Mouse (Mus musculus) urinary bladder, postnatal 14 days (tissue): Measurements from ENCODE around the gene Tbxa2r.

Source experiments
- DNase-seq: peaks from one replicate; pipeline ENCODE4 v3.0.0; 2021; ENCODE audit warnings: low spot score

The Tbxa2r gene

DNA sequence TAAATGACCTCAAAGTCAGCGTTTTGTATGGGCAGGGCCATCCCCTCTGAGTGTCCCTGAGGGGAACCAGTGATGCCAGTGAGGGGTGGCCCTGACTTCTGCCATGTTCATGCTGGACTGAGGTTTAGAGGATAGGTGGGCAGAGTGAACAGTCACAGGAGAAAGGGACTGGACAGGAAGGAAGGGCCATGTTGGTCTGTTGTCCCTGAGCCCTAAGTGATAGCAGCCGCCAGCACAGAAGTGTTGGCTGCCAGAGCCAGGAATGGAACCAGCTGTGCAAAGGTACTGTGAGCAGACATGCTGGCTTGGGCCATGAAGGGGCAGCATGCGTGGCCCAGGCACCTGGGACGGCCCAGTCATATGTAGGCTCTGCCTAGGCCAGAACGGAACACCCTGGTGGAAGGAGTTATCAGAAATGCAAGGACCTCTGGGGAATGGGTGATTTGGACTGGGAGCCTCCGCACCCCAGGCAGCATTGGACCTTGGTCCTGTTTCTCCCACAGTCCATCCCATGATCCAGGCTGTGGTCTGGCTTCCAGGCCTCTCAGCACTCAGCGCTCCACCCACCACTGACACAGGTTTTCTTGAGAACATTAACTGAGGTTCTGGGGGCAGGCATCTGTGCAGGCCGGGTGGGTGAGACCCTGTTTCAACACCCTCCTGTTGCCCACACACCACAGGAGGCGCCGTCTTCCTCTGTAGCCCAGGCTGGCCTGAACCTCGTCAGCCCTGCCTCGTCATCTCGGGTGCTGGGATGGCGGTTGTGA is 28.8 kb upstream of the Tbxa2r start:
- DNase-seq, result no peak

DNA sequence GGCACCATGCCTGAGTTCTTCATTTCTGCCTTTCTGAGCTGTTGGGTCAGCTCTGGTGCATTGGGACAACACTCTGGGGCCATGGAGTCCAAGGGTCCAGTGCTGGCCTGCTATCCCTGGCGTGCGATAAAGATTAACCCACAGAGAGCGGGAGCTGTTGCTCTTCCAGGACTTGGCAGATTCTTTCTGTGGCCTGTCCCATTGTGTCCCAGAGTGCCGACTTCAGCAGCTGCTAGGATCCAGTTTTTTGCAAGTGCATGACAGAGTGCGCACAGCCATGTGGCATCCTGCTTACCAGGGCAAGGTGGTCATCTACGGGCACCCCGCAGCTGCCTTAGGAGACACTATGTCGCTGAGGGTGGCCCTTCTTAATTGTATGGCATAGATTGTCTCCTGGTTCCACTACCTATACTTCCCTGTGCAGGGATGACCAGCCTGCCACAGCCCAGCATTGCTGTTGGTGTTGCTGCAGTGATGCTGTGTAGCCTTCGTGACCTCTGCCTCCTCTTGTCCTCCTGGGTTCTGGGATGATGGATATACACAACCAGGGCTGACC is 28.1 kb upstream of the Tbxa2r start:
- DNase-seq, result no peak

DNA sequence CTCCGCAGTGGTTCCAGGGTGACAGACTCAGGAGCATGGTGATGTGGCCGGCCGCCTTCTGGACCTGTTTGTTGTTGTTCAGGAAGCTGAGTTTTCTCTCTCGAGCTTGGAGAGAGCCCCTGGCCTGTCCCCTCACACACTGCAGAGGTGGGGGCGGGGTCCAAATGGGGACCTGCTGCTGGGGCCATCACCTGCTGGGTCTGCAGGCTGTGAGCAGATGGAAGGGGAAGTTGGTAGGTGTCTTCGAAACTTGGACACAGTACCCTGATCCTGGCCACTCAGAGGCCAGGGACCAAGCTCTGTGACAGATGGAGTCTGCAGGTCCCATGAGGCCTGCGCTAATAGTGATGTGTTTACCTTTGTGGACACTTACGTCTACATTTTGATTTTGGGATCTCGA is 27.2 kb upstream of the Tbxa2r start:
- DNase-seq, result no peak

DNA sequence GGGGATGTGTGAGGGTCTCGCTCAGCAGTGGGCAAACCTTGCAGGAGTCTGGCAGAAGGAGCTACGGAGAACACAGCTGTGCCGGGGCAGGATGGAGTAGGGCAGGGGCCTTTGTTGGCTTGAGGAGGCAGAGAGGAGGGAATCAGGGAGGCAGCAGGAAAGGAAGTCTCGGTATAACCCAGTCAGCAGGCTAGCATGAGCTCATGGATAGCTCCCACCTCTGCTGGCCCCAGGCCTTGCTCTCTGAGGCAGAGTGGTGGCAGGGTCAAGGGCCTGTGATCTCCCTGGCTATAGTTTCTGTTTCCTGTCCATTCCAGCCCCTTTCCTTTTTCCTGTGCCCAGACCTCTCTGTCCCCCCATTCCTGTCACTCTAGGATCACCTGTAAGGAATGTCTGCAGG is 26.2 kb upstream of the Tbxa2r start:
- no peak for DNase-seq

DNA sequence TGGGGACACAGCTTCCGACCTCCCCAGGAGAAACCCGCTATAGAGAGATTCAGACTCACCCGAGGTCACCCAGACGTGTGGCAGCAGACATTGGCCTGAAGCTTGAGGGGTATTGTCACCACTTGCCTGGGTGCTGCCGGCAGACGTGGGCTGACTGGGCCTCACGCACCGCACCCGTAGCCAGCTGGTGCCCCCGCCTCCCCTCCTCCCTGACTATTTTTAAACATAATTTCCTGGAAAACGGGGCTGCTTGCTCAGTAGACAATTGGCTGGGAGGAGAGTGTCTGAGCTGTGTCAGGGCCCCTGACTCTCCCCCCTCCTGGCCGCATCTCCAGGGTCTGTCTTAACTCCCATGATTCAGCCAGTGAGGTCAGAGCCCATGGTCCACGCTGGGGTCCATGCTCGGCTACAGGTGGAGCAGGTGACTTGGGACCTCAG is 25.7 kb upstream of the Tbxa2r start:
- DNase-seq, result no peak

DNA sequence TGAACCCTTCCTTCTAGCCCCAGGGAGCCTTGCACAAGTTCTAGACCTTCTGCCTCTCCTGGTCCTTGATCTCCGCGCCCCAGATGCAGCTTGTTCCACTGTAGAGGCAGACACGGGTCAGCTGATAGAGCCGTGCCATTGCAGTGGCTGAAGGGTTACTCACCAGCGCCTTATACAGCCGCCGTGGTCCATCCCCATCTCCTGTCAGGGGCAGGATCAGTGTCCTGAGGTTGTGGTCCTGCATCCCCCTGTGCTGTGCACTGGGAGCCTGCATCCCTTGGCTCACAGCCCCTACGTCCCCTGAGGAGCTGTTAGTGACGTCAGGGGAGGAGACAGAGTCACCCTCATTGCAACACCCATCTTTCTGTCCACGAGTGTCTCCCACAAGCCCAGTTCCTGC is 25.3 kb upstream of the Tbxa2r start:
- no peak for DNase-seq

DNA sequence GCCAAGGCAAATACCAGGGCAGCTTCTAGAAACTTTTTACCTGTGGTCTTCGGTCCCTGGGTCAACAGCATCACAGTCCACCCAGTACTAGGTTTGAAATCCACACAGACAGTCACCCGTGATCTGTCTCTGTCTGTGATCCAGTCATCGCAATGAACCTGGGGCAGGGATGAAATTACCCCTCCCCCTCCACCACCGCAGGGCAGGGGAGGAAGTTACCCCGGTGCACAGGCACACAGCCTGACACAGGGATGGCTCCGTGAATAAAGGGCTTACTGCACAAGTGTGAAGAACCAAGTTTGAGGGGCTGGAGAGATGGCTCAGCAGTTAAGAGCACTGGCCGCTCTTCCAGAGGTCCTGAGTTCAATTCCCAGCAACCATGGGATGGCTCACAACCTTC is 24.8 kb upstream of the Tbxa2r start:
- DNase-seq, result no peak

DNA sequence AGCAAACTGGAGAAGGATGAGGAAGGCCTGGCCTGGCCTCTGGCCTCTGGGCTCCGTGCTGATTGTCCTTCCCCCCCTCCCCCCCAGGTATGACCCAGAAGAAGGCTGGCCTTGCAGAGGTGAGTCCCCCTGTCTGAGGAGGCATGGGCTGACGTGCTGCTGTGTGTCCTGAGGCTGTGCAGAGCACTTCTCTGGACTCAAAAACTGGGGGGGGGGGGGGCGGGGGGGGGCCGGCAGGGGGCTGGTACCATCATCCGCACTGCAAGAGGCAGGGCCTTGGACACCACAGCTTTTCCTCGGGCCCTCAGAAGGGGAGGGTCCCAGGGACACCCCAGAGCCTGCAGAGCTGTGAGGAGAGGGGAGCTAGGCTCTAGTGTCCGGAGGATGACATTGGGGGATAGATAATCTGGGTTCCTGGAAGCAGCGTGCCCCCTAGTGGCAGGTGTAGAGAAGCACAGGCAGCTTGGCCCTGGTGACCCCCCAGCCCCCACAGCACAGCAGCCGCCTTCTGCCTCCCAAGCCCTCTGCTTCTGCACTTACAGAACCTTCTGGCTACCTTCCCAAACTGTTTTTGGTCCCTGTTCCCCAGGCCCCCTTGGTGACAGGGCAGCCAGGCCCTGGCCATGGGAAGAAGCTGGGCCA is 23.8 kb upstream of the Tbxa2r start:
- no peak for DNase-seq

DNA sequence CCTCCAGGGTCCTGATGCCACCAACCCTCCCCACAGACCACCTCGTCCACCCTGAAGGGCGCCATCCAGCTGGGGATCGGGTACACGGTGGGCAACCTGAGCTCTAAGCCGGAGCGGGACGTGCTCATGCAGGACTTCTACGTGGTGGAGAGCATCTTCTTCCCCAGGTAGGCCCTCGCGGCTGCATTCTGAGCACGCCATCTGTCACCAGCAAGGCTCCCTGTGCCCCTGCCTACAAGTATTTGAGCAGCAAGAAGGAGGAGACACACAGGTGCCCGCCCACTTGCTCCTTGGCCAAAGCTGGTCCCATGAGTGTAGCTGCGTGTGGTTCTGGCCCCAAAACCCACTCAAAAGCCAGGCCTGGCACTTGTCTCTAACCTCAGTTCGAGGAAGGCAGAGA is 22.9 kb upstream of the Tbxa2r start:
- DNase-seq, result no peak

DNA sequence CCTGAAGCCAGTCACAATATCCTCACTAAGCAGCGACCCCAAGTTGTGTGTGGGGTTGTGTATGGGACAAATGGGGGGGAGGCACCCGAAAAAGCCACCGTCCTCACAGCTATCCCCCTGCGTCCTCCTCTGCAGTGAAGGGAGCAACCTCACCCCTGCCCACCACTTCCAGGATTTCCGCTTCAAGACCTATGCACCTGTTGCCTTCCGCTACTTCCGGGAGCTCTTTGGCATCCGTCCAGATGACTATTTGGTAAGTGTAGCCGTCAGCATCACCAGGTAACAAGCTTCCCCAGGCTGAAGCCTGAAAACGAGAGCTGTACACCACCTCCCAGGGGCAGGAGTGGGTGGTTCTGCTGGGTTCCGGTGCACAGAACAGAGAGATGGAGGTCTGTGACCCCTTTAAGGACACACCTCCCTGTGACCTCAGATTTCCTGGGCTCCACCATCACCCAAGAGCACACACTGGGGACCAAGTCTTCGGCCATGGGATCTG is 22.3 kb upstream of the Tbxa2r start:
- no peak for DNase-seq

DNA sequence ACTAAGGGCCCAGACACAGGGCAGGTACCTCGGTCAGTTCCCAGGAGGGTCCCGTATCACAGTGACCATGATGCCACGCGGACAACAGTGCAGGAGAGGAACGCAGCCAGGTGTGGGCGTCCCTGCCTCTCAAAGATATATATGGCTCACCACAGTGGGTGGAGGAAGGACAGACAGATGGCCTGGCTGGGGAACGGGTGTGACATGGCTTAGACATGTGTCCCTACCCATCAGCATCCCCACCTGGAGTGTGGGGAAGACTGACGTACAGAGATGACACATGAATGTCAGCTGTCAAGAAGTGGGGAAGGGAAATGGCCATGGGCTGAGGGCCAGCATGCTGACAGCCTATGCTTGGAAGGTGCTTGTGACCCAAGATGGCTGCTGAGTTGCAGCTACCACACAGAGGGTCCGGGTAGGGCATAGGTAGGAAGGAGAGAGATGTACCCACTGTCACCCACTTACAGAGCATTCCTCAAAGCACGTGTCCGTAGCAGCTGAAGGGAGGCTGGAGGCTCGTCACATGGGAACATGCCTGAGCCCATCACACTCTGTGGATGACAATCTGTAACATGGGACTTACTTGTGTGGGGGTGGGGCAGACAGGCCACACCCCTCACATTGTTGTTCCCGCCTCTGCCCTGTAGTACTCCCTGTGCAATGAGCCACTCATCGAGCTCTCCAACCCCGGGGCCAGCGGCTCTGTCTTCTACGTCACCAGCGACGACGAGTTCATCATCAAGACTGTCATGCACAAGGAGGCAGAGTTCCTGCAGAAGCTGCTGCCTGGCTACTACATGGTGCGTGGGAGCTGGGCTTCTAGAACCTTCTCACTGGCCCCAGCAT is 21.5 kb upstream of the Tbxa2r start:
- no peak for DNase-seq

DNA sequence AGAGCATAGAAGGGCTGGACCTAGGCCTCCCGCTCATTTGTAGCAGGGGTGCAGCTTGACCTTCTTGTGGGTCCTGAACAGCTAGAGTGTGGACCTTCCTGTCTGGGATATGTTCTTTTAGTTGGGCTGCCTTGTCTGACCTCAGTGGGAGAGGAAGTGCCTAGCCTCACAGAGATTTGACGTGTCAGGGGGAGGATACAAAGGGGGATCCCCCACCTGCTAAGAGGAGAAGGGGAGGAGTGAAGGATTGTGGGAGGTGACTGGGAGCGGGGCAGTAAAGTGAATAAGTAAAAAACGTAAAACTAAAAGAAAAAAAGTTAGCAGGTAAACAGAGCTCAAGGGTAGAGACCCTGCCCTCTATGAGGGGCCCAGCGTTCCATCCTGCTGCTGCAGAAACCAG is 19.0 kb upstream of the Tbxa2r start:
- DNase-seq, result no peak

DNA sequence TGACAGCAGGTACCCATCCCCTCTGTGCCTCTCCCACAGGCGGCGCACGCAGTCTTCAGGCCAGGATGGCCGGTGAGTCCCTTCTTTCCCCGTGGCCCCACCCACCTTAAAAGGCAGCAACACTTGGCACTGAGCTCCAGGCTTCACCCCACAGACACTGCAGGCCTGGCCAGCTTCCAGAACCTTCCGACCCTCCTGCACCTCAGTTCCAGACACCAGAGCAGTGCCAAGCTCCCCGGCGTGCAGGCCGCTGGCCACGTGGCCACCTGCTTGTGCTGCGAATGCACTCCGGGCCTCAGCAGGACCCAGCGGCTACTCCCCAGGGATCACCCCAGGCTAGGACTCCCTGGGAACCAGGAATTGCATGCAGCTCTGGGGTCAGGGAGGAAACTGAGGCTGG is 14.9 kb upstream of the Tbxa2r start:
- no peak for DNase-seq

DNA sequence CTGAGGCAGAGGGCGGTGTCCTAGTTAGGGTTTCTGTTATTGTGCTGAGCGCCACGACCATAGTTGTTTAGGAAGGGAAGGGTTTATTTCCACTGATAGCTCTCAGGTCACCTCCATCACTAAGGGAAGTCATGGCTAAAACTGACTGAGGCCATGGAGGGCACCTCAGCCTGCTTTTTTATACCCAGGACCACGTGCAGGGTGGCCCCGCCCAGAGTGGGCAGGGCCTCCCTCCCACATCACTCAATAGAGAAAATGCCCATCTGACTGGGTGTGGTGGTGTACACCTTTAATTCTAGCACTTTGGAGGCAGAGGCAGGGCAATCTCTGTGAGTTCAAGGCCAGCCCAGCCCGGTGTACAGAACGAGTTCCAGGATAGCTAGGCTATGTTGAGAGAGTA is 14.3 kb upstream of the Tbxa2r start:
- DNase-seq, result no peak

DNA sequence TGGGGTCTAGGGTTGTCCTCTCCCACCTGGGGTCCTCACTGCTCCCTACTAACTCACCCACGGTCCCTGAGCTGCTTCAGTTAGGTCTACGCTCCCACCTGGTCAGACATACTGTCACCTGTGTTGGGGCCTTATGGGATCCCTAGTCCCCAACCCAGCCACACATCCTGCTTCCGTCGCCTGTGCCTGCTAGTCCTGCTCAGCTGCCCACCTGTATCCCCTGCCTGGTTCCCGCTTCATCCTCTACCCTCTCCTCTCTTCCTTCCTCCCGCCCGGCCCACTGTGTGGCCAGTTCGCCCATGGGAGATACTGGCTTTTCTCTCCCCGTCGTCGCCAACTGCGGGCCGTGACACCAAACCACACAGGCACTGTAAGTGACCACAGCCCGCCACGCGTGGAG is 12.9 kb upstream of the Tbxa2r start:
- DNase-seq, result no peak

DNA sequence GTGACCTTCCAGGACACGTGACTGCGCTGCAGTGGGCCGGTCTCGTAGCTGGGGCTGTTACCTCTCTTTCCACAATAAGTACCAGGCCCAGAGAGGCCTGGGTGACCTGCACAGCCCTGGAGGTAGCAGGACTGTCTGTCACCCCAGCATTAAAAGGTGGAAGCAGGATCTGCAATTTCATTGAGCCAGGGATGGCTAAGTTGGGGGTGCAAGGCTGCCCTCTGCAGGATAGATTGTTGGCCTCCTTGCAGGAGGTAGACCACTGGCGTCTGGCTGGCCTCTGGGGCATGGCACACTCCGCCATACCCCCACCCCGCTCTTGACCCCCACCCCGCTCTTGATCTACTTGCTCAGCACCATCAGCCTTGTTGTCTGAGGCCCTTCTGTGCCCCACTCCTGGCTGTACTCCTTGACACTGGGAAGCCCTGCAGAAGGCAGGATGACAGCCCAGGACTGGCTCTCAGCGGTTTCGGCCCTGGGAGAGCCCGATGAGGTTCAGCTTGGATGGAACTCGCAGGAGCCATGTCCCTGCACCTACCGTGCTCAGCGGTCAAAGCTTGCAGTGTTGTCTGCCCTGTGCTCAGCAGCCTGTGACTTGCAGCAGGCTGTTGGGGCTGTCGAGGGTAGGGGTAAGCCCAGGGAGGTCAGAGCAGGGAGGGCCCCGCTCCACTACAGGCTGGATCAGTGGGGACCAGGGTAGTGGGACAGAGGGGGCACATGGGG is 12.0 kb upstream of the Tbxa2r start:
- DNase-seq, result no peak

DNA sequence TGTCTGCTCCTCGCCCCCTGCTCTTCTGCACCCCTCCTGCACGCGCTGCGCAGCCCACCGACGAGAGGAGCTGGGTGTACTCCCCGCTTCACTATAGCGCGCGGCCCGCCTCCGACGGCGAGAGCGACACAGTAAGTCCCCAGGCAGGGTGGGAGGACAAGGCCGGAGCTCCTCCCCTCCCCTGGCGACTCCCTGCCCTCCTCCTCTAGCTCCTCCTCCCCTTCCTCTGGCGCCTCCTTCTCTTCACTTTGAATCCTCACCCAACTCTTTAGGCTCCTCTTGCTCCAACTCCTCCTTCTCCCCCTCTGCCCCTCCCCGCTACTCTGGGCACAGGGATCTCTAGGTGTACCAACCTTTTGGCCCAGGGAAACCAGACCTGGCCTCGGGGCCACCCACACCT is 11.3 kb upstream of the Tbxa2r start:
- DNase-seq, result peak; percentile 80

DNA sequence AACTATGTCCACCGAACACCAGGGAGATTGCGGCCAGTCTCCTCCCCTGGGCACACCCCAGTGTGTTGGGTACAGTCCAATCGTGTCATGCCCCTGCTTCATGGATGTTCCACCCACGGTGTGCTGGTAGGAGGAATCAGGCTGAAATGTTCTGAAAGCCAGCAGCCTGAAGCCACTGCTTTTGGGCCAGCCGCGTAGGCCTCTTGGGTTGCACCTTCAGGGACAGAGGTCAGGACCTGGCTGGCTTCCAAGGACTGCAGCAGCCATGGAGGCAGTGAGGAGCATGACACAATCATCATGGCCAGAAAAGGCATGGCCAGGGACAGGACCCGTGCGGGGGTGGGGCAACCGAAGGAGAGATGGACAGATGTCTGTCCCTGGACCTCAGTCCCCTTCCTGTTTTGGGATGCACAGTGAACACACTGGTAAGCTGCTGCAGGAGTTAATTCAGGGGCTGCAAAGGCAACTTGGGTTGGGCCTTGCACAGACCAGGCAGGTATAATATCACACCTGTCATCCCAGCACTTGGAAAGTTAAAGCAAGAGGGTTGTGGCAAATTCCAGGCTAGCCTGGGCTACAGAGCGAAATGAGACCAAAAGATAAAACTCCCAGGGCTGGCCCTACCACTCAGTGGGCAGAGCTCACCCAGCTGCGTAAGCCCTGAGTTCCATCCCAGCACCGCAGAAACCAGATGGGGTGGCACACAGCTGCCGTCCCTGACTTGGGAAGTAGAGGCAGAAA is 9.8 kb upstream of the Tbxa2r start:
- DNase-seq, result peak; percentile 46

DNA sequence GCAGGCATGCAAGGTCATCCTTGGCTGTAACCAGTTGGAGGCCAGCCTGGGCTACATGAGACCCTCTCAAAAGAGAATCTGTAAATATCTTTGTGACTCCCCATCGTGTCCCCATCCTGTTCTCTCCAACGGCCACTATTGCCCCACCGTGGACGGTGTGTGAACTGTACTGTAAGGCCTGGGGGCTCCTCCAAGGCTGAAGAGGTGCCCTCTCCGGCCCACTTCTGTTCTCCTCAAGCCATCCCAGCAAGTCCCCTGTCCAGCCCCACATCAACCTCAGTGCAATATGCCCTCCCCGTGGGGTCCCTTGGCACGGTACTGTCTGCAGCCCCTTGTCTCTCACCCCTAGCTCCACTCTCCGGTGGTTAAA is 9.2 kb upstream of the Tbxa2r start:
- no peak for DNase-seq

DNA sequence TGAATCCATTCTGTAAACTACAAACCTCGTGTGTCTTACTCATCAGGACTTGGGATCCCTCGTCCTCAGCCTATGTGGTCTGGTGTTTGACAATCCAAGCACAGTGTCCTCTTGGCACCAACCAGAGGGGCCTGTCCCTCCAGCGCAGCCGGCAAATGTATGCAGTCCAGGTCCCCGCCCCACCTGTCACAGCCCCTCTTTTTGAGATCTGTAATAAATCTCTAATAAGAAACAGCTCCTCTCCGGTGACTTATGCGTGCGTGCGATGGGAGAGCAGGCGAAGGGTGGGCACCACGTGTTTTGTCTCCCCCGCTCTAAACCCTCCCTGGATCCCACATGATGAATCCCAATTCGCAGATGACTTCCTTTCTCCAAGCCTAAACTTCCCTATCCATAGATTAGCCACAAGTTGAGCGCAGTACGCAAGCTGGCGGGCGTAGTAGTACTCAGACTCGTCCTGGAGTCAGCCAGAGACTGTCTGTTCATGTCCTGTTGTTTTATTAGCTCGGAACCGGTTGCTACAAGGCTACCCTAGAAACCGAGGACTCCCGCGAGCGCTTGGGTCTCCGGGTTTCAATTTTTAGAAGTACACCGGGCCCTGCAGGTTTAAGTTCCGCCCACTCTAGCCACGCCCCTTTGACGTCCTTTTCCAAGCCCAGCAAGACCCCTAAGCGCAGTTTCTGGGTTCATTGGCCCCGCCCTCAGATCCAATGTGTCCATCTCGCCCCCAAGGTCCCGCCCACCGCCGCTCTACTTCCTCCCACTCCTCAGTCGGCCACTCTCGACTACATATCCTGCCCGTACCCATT is 8.6 kb upstream of the Tbxa2r start:
- peak; percentile 96 for DNase-seq
